Mouse (Mus musculus): ENCODE data around the gene Neu2.
"Not testable (repeated sequence)": the region's sequence is repeated elsewhere in the genome, so short reads cannot be mapped to it uniquely, and the experiment has no call there.

Gene Neu2

GRCm38 (mm10) chr1:87509561-87510165, at the start of gene Neu2:
Gene Neu2, plus strand, starts transcription at chr1:87509889.
- no peak for DNase-seq (ENCODE audit: low spot score)

GRCm38 (mm10) chr1:87467469-87467868, 42.2 kb upstream of the Neu2 start:
- no peak for DNase-seq (ENCODE audit: low spot score)

- no peak for DNase-seq (ENCODE audit: low spot score)
These were observed 41.4 kb upstream of the Neu2 start for GRCm38 (mm10) chr1:87468321-87468720.

DNA sequence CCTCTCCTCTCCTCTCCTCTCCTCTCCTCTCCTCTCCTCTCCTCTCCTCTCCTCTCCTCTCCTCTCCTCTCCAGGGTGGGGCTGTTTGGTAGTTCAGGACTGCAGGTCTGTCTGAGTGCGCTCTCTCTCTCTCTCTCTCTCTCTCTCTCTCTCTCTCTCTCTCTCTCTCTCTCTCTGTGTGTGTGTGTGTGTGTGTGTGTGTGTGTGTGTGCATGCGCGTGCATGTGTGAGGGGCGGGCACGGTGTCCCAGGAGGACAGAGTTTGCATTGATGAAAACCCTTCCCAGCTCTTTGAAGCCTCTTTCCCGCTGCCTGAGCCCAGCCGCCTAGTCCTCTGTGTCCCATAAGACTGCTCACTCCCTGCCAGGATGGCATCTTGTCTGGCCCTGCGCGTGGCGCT, 39.7 kb upstream of the Neu2 start, which contains the start of gene Snorc:
Gene Snorc (plus strand): TSS at position 301 of the 400 bp plus-strand sequence.
- DNase-seq (ENCODE audit: low spot score), result not testable (repeated sequence)

- DNase-seq (ENCODE audit: low spot score), result no peak
These were observed 37.8 kb upstream of the Neu2 start for GRCm38 (mm10) chr1:87471914-87472313.

DNA sequence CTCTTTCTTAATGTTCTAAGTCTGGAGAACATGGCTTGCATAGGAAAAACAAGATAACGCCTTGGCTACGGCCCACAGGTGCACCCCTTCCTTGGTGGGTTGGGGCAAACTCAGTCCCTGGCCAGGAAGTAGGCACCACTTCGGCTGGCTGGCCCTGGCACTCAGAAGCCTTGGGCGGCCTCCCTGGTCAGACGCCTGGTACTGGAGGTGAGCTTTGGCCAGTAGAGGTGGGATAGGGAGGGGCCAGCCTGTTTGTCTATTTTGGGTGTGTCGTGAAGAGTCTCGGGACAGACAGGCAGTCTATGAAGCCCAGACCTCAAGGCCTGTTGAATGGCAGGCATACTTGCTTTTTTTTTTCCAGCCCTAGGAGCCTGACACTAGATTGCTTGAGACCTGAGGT, 37.1 kb upstream of the Neu2 start:
- no peak for DNase-seq (ENCODE audit: low spot score)

- DNase-seq (ENCODE audit: low spot score), result no peak
These were observed 34.4 kb upstream of the Neu2 start for GRCm38 (mm10) chr1:87475076-87475895.

DNA sequence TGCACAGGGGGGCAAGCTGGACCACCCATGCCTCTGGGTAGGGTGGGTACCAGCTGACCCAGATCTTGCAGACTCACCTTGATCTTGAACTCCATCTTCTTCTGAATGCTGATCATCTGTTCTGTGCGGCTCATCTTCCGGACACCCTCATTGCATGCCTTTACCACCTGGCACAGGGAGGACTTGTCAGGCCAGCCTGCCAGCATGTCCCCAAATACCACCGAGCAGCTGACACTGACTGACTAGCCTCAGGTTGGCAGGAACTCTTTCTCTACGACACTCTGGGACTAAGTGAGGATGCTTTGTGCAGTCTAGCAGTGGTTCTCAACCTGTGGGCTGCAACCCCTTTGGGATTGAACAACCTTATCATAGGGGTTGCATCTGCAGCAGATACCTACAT, 27.1 kb upstream of the Neu2 start:
- DNase-seq (ENCODE audit: low spot score), result no peak

DNA sequence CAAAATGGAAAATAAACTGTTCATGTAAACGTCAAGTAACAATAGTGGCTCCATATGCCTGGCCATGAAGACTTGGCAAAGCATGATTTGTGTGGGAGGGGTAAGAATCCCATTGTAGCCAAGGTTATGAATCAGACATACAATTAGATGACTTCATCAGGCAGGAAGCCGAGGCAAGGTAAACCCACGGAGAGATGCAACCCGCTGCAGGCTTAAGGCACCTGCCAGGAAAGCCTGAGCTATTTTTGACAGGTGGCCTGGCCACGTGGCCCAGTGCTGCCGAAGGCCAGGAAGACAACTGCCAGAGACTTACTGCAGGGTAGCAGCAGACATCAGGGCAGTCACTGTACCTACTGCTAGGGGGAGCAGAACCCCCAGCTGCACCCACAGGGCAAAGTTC, 23.3 kb upstream of the Neu2 start:
- no peak for DNase-seq (ENCODE audit: low spot score)

- DNase-seq (ENCODE audit: low spot score), result no peak
These were observed 17.4 kb upstream of the Neu2 start for GRCm38 (mm10) chr1:87492285-87492684.

- no peak for DNase-seq (ENCODE audit: low spot score)
These were observed 16.1 kb upstream of the Neu2 start for GRCm38 (mm10) chr1:87493542-87493941.

DNA sequence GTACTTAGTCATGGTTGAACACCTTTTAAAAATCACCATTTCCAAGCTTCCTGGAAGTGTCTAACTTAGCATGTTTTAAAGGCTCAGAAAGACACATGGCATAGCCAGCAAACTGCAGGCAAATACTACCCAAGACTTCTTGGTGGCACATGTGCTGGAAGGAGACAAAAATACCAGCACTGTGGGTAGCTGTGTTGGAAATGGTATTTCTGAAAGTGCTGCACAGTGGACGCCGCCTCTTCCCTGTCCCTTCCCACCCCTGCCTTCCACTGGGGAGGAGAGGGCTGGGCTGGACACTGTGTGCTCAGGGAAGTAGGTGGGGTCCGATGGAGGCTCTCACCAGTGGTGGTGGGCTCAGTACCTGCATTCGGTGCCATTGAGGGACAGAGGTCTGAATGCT, 4.2 kb upstream of the Neu2 start:
- no peak for DNase-seq (ENCODE audit: low spot score)

DNA sequence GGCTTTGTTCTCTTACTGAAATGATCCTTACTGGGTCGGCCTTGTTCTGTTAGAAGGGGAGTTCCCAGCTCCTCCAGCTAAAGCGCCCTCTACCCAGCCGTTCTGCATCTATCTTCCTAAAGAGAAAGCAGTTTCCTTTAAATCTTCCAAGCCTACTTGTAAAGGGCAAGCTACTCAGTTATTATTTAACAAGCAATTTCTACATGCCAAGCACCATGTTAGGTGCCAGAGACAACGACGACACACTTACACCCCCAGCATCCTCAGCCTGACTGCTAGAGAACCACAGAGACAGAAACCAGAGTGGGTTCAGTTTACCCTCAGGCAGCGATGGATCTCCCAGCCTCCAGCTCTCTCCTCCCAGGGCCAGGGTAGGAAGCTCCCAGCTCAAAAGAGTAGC, 1.8 kb upstream of the Neu2 start:
- no peak for DNase-seq (ENCODE audit: low spot score)

GRCm38 (mm10) chr1:87508591-87509560, 813 bp upstream of the Neu2 start:
- DNase-seq (ENCODE audit: low spot score), result no peak

GRCm38 (mm10) chr1:87510166-87510691, 540 bp downstream of the Neu2 start:
- no peak for DNase-seq (ENCODE audit: low spot score)

- DNase-seq (ENCODE audit: low spot score), result no peak
These were observed 1.2 kb downstream of the Neu2 start for GRCm38 (mm10) chr1:87510845-87511244.

- DNase-seq (ENCODE audit: low spot score), result no peak
These were observed 10.8 kb downstream of the Neu2 start for GRCm38 (mm10) chr1:87520467-87520866.

DNA sequence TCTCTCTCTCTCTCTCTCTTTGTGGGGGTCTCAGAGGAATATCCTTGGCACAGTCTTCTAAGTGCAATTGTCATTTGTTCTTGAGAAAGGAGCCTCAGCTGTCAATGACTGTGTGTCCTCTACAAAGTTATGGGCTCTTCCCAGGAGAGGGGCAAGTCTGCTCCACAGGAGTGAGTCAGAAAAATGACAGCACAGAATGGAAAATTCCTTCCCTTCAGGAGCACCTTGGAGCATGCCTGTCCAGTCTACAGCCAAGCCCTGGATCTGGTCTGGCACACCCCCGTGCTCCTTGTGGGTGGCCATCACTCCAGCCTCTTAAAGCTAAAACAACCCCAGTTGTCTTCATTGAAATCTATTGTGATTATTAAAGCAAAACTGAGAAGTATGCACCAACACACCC, 11.8 kb downstream of the Neu2 start:
- DNase-seq (ENCODE audit: low spot score), result no peak

GRCm38 (mm10) chr1:87525041-87525440, 15.4 kb downstream of the Neu2 start:
- DNase-seq (ENCODE audit: low spot score), result no peak

DNA sequence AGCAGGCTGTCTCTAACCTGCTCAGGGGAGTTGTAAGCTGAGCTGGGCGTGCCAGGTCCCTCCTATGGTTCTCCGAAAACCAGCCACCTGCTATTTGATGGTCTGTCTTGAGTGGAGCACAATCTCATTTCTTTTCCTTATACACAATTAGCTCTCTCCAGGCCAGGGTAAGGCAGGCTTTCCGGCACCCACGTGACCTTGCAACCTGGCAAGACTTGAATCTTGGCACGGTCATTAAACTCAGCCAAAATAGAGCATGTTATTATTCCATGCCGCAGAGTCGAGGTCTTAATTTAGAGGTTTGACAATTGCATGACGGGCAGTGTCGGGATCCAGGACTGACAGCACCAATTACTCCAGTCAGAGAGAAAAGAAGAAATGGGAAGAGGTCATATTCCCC, 17.5 kb downstream of the Neu2 start:
- no peak for DNase-seq (ENCODE audit: low spot score)

GRCm38 (mm10) chr1:87532346-87532745, 22.7 kb downstream of the Neu2 start:
- no peak for DNase-seq (ENCODE audit: low spot score)

GRCm38 (mm10) chr1:87534118-87534517, 24.4 kb downstream of the Neu2 start:
- DNase-seq (ENCODE audit: low spot score), result no peak

Data from spleen, adult 12 weeks (tissue).